Mouse (Mus musculus) heart, embryonic 10.5 days (tissue): Measurements from ENCODE around the gene Wnt4. TPM values are rescaled to one million over a fixed set of nuclear protein-coding genes. Genes with fewer than 3 reads are reported as not detected.
A peak's percentile ranks its signal among the peaks of the same experiment; 100 is the strongest.

Experiments
- DNase-seq: peaks from one replicate; pipeline ENCODE4 v3.0.0-alpha.2; 2017; ENCODE audit warnings: low spot score
- H3K27ac ChIP-seq: fragments of 300-500 bp; sonication (generic); 2 replicates; pipeline ENCODE4 v1.5.1; 2016; ENCODE audit warnings: mild to moderate bottlenecking
- H3K27me3 ChIP-seq: fragments of 300-500 bp; sonication (generic); 2 replicates; pipeline ENCODE4 v1.6.1; 2016; ENCODE audit warnings: mild to moderate bottlenecking; ENCODE audit not compliant: poor library complexity, insufficient read depth, severe bottlenecking
- H3K36me3 ChIP-seq: fragments of 300-500 bp; sonication (generic); 2 replicates; pipeline ENCODE4 v1.6.1; 2016; ENCODE audit warnings: mild to moderate bottlenecking, moderate library complexity
- H3K4me1 ChIP-seq: fragments of 300-500 bp; sonication (generic); 2 replicates; pipeline ENCODE4 v1.6.1; 2016; ENCODE audit warnings: mild to moderate bottlenecking
- H3K4me3 ChIP-seq: fragments of 300-500 bp; sonication (generic); 2 replicates; pipeline ENCODE4 v1.5.1; 2016; ENCODE audit warnings: mild to moderate bottlenecking, moderate library complexity
- H3K9me3 ChIP-seq: fragments of 300-500 bp; sonication (generic); 2 replicates; pipeline ENCODE4 v1.6.1; 2016; ENCODE audit warnings: mild to moderate bottlenecking, moderate library complexity
- WGBS: fragments of 180-500 bp; shearing (Covaris S2); methylation state at CpG from one replicate; pipeline ENCODE4 v1.1.7; 2016; 5-methylcytosine and 5-hydroxymethylcytosine counted together
- polyA plus RNA-seq: library from polyadenylated mRNA; unstranded; fragments of >200 nt; fragmentation: Nextera tagmentation; extraction: Ambion mirVana; gene quantifications from 2 replicates; pipeline ENCODE4 v1.2.1, GENCODE M21; 2016

Gene Wnt4
- polyA plus RNA-seq, 1 experiment from 2014 or later = 0.98 TPM

DNA sequence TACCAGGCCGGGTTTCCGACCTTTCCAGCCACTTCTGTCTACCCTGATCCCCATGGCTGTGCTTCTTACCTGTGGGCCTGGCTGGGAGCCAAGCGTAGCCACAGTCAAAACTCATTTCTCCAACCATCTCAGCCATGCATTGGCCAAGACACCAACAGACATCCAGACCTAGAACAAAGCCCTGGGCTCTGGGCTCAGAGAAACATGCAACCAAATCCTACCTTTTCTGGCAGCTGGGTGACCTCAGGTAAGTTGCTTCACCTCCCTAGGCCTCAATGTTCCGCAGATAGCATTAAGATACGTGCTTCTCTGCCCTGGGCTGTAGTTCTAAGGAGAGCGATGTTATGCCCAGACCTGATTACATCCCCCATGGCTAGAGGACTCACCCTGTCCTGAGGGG, 15.5 kb upstream of the Wnt4 start:
- Histone ChIP-seq H3K27ac (no peak overlapping the region), H3K9me3 (no peaks in the 10 kb centered on the region), H3K36me3 (no peaks in the 10 kb centered on the region), H3K4me1 (peaks cover 13% of the 10 kb centered on the region), H3K27me3 (peaks cover 24% of the 10 kb centered on the region), H3K4me3 (no peak overlapping the region)
- 81% methylated on average over 6 of the region's 6 CpGs for WGBS
- no peak for DNase-seq

DNA sequence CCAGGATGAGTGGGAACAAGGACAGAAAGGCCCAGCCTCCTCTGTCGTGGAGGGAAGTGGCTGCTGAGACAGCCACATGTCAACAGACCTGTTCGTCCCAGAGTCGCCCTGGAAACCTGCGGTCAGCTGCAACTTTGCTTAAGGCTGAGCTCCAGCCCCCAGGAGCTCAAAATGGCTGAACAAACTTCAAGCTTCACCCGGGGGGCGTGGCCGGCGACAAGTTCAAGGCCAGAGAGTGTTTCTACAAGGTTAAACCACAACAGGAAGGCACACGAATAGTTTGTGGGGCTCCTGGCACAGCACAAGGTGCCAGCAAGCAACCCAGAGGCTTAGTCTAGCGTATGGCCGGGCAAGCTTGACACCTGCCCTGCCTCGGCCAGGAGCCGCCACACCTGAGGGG, 13.2 kb upstream of the Wnt4 start:
- 73% methylated on average over 13 of the region's 13 CpGs for WGBS
- Histone ChIP-seq H3K4me1 (peaks cover 13% of the 10 kb centered on the region), H3K27me3 (peaks cover 39% of the 10 kb centered on the region), H3K27ac (no peak overlapping the region), H3K4me3 (no peak overlapping the region), H3K36me3 (no peaks in the 10 kb centered on the region), H3K9me3 (no peaks in the 10 kb centered on the region)
- DNase-seq = no peak

DNA sequence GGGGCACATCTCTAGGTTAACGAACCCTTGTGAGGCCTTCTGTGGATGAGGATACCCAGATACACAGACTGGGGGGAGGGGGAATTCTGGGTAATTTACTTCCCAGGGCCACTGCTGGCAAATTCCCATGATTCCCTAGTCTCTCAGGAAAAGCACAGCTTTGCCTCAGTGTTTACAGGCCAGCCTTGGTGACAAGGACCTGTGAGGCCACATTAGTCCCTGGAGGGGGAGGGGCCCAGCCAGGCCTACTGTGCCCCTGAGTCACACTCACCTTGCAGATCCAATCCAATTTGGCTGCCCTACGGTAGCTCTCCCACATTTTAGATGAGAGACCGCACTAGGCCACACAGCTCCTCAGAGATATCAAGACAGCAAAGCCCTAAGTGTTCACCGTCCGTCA, 12.2 kb upstream of the Wnt4 start:
- Histone ChIP-seq H3K4me1 (peaks cover 13% of the 10 kb centered on the region), H3K36me3 (no peaks in the 10 kb centered on the region), H3K27ac (no peak overlapping the region), H3K9me3 (no peaks in the 10 kb centered on the region), H3K4me3 (no peak overlapping the region), H3K27me3 (peaks cover 39% of the 10 kb centered on the region)
- no peak for DNase-seq
- 62% methylated on average over 5 of the region's 5 CpGs for WGBS

DNA sequence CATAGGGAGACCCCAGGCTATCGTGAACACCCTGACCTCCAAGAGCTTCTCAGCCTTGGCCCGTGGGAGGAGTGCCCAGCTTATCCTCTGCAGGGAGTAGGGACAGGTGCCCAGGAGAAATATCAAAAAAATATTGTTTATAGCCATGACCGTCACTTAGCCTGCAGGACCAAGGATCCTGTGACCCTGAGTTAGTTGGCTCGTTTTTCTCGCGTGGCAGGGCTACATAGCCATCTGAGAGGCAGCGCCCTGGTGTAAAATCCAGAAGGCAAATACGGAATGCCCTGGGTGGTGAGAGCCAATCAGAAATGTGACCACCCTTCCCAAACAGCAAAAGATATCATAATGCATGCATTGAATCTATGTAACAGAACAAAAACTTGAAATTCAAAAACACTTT, 8.7 kb upstream of the Wnt4 start:
- Histone ChIP-seq H3K4me1 (peaks cover 15% of the 10 kb centered on the region), H3K9me3 (no peaks in the 10 kb centered on the region), H3K27ac (no peak overlapping the region), H3K27me3 (peaks cover 30% of the 10 kb centered on the region), H3K36me3 (no peaks in the 10 kb centered on the region), H3K4me3 (no peak overlapping the region)
- WGBS = 81% methylated on average over 8 of the region's 8 CpGs
- DNase-seq = no peak

DNA sequence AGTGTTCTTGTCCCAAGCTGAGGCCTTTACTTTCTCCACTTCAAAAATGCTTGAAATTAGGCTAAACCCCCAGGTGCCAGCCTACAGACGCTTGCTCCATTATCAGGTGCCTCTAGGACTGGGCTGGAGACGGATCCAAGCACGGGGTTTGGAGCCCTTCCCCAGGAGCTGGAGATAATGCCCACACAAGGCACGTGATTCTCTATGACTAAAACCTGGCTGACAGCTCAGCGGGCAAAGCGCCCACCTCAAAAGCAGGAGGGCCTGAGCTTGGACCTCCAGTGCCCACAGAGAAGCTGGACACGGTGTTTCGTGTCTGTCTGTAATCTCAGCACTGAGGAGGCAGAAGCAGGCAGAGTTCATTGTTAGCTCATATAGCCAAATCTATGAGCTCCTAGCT, 5.4 kb upstream of the Wnt4 start:
- Histone ChIP-seq H3K36me3 (no peaks in the 10 kb centered on the region), H3K4me3 (no peak overlapping the region), H3K4me1 (peaks cover 19% of the 10 kb centered on the region), H3K9me3 (no peaks in the 10 kb centered on the region), H3K27ac (no peak overlapping the region), H3K27me3 (peaks cover 55% of the 10 kb centered on the region)
- 74% methylated on average over 8 of the region's 8 CpGs for WGBS
- no peak for DNase-seq

DNA sequence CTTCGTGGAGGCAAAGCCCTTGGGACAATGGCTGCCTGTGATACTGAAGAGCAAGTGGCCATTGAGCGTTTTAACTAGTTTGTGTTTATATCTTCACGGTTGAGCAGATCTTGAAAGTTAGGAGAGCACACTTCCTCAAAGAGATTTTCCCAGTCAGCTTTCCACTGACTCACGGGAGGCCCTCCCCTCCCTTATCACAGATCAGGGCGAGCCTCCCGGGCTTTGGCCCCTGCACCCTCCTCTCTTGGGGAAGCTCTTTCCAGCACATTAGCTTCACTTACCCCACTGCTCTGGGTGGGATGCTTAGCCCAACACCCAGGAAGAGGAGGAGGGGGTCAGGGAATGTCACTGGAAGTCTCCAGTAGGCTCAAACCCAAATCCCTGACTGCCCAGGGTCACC, 3.0 kb upstream of the Wnt4 start:
- no peaks in the 10 kb centered on the region for H3K36me3 ChIP-seq
- DNase-seq = no peak
- 7% methylated on average over 6 of the region's 6 CpGs for WGBS
- H3K9me3 ChIP-seq = no peaks in the 10 kb centered on the region
- H3K27me3 ChIP-seq = peaks cover 64% of the 10 kb centered on the region
- no peak overlapping the region for H3K27ac ChIP-seq
- no peak overlapping the region for H3K4me3 ChIP-seq
- H3K4me1 ChIP-seq = peaks cover 37% of the 10 kb centered on the region

DNA sequence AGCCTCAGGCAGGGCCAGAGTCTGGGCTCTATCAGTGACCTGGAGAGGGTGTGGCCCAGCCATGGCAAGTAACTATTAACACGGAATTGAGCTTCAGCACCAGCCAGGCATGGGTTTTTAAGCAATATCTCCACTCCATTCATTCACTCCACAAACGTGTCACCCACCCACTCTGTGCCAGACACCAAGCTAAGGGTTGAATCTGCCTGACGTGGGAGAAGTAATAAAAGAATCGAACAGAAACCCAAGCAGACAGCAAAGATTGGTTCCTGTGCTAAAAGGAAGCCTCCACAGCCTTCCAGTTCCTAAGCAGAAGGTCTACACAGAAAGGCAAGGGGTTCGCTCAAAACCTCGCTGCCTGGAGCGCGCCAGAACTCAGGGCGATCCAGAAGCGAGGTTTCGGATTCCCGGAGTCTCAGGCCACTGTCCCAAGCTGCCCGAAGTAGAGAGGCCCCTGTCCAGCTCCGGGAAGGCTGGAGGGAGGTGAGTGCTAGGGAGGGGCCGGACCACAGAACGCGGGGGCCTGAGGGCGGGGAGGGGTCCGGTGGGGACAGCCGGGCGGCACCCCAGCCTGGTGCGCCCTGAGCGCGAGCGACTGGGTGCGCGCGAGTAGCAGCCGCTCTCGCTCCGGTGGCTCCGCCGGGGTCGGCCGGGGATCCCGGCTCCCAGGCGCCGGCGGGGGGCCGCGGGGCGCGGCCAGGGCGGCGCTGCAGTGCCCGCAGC, 685 bp upstream of the Wnt4 start:
- Histone ChIP-seq H3K4me3 (peak overlapping the region; percentile 70), H3K27me3 (peaks cover 81% of the 10 kb centered on the region), H3K4me1 (peaks cover 40% of the 10 kb centered on the region), H3K9me3 (no peaks in the 10 kb centered on the region), H3K36me3 (no peaks in the 10 kb centered on the region), H3K27ac (peak overlapping the region; percentile 80)
- DNase-seq = no peak
- WGBS = 2% methylated on average over 46 of the region's 46 CpGs

DNA sequence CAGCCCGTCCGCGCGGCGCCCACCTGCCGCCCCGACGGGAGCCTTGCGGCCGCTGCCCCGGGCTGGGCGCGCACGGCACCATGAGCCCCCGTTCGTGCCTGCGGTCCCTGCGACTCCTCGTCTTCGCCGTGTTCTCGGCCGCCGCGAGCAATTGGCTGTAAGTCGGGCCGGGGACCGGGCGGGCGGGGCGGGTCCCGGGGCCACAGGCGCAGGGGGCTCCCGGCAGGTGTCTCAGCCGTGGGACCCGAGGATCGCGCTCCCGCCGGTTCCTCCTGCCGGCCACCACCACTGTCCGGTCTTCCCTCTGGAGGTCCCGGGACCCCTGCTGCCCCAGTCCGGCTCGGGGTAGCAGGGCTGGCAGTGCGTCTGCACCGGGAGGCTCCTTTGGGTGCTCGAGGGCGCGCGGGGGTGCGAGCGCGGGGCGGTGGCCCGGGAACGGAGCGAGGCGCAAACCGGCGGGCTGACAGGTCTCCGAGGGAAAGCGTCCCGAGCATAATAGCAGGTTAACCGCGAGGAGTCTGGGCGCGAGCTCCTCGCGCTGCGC, 383 bp downstream of the Wnt4 start:
- no peak for DNase-seq
- Histone ChIP-seq H3K9me3 (no peaks in the 10 kb centered on the region), H3K36me3 (no peaks in the 10 kb centered on the region), H3K27ac (peak overlapping the region; percentile 65), H3K27me3 (peaks cover 88% of the 10 kb centered on the region), H3K4me3 (peak overlapping the region; percentile 70), H3K4me1 (peaks cover 44% of the 10 kb centered on the region)
- WGBS = under 1% methylated on average over 61 of the region's 71 CpGs

DNA sequence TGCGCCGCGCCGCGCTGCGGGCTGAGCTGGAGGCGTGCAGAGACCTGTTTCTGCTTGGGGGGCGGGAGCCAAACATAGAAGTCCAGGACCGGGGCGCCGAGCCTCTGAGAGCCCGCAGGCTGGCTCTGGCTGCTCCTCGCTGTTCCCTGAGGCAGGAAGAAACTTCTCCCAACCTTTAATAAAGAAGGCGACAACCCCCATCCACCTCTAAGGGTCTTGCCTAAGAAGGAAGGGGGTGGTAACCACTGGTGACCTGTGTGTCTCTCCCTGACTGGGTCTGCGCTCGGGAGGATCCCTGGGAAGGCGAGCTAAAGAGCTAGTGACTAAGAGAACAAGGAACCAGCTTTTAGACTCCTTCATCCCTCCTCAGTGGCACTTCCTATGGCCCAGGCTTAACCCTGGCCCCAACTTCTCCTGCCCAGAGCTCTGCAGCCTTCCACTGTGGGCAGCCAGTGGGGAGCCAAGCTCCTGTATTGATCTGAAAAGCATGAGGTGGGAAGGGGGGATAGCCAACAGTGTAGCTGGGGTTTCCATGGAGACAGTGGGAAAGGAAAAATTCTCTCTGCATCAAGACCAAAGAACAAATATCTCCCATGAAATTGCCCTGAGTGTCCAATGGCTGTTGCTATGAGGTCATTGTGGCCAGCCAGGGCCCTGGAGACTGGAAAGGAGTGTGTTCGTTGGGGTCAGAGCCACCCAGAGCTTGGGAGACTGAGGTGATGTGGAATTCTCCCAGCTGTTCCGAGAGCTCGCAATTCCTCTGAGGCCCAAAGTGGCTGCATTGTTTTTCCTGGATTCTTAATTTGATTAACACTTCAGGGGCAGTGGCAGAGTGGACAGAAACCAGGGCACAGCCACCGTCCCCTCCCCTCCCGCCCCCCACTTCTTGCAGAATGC, 1.1 kb downstream of the Wnt4 start:
- peak overlapping the region; percentile 65 for H3K27ac ChIP-seq
- H3K36me3 ChIP-seq = no peaks in the 10 kb centered on the region
- H3K4me1 ChIP-seq = peaks cover 51% of the 10 kb centered on the region
- DNase-seq = no peak
- peaks cover 92% of the 10 kb centered on the region for H3K27me3 ChIP-seq
- peak overlapping the region; percentile 70 for H3K4me3 ChIP-seq
- 3% methylated on average over 22 of the region's 22 CpGs for WGBS
- H3K9me3 ChIP-seq = no peaks in the 10 kb centered on the region

DNA sequence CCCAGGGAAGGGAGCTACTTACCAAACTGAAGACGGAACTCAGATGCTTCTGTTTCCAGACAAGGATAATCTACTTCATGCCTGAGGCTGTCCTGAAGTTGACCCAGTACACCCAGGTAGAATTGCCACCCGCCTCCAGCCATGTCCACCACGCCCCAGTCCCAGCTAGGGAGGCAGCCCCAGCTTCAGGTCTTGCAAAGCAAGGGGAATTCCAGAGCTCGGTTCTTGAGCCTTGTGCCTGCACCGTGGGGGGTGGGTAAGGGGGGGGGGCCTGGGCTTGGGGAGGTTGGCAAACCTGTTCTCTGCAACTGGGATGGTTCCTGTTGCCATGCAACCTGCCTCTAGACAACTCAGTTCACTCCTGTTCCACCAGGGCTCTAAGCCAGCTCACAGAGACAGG, 2.1 kb downstream of the Wnt4 start:
- 25% methylated on average over 5 of the region's 5 CpGs for WGBS
- Histone ChIP-seq H3K9me3 (no peaks in the 10 kb centered on the region), H3K27me3 (peaks cover 99% of the 10 kb centered on the region), H3K4me1 (peaks cover 45% of the 10 kb centered on the region), H3K27ac (no peak overlapping the region), H3K36me3 (no peaks in the 10 kb centered on the region), H3K4me3 (no peak overlapping the region)
- no peak for DNase-seq

DNA sequence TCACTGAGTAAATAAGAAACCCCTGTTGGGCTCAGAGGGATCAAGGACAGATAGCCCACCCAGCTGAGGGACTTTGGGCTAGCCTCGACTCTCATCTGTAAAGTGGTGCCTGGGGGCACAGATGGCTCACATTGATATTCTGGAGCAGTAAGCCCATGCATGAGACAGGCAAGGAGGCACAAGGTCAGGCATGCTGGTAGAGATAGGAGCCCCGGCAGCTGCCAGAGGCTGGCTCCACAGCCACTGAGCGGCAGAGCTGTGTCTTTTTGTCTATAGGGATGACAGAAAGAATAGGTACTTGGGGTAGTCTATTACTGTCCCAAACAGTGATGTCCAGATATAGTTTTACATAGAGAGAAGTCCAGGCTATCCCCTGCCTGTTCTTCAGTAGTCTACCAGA, 4.0 kb downstream of the Wnt4 start:
- Histone ChIP-seq H3K27me3 (peaks cover 97% of the 10 kb centered on the region), H3K9me3 (no peaks in the 10 kb centered on the region), H3K27ac (no peak overlapping the region), H3K36me3 (no peaks in the 10 kb centered on the region), H3K4me3 (no peak overlapping the region), H3K4me1 (peaks cover 48% of the 10 kb centered on the region)
- WGBS = 73% methylated on average over 3 of the region's 3 CpGs
- no peak for DNase-seq

DNA sequence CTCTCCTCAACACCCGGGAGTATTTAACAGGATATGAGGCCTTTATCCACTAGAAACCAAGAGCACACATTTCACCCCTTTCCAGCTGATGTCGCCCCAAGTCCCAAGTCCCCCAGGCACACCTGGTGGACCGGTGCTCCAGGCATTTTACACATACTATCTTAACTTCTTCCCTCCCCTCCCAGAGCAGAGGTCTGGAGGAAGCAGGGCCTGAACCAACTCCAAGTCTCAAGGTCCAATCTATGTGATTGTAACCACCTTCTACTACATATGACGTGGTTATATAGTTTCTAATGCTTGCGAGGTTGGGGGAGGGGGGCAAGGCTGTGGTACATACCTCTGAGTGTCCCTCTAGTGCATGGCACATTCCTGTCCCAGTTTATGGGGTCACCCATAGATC, 4.8 kb downstream of the Wnt4 start:
- no peaks in the 10 kb centered on the region for H3K36me3 ChIP-seq
- H3K4me1 ChIP-seq = peaks cover 48% of the 10 kb centered on the region
- no peaks in the 10 kb centered on the region for H3K9me3 ChIP-seq
- no peak for DNase-seq
- H3K27ac ChIP-seq = no peak overlapping the region
- no peak overlapping the region for H3K4me3 ChIP-seq
- 75% methylated on average over 5 of the region's 5 CpGs for WGBS
- peaks cover 97% of the 10 kb centered on the region for H3K27me3 ChIP-seq
